Mouse (Mus musculus) liver (tissue): ENCODE measurements around the gene Miga1.
"Not testable (repeated sequence)": the region's sequence is repeated elsewhere in the genome, so short reads cannot be mapped to it uniquely, and the experiment has no call there.

Experiments
- DNase-seq: peaks from one replicate; pipeline ENCODE4 v3.0.0-alpha.2; 2020; ENCODE audit warnings: mixed read lengths

Gene Miga1

DNA sequence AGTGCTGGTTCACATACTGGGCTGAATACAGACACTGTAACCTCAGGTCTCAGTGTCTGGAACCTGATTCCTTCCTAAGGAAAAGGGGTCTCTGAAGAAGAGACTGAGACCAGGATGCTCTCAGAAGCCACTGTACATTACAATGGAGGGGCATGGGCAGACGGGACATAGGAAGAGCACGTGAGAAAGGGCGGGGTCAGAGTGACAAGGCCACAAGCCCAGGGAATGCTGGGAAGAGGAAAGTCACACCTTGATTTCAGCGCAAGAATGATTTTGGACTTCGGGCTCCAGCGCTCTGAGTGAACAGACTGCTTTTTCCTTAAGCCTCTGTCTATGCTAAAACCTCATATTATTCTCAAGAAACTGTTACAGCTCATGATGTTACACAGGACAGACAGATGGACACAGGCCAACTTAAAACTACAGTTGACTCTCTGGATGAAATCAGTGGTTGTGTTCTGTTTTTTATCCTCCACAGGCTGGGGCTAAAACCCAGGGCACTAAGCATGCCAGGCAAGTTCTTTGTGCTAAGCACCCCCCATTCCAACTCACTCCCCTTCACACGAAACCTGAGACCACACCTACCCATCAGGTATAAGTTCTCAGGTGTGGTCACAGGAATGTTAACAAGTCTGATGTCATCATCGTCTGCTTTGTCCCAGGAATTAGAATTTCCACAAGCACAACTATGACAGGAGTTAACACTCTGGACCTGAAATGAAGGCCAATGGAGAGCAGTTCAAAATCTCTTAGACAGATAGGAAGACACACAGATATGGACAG, 18.3 kb downstream of the Miga1 start:
- DNase-seq = no peak

DNA sequence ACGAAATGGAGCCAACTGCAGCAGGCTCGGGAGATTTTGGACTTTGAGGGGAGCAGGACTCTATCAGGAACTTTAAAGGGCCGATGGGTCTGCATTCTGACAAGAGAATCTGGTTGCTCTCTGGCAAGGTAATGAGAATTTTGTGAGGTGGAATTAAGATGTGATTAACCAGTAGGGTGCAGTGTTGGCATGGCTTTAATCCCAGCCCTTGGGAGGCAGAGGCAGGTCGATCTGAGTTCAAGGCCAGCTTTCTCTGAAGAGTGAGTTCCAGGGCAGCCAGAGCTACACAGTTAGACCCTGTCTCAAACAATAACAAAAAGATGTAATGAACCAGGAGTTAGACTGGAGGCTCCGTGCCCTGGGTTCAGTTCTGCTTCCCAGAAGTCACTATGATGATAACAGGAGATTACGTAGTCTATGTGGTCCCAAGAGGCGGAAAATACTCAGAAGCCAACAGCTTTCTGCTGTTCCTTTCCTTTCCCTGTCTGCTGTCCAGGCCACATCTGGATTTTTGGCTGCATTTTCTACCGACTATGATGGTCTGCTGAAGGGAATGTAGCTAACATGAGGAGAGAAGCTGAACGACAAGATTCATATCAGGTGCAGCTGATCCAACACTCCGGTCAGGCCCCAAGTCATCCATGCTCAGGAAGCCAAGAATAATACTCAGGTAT, 19.1 kb downstream of the Miga1 start:
- DNase-seq = no peak

DNA sequence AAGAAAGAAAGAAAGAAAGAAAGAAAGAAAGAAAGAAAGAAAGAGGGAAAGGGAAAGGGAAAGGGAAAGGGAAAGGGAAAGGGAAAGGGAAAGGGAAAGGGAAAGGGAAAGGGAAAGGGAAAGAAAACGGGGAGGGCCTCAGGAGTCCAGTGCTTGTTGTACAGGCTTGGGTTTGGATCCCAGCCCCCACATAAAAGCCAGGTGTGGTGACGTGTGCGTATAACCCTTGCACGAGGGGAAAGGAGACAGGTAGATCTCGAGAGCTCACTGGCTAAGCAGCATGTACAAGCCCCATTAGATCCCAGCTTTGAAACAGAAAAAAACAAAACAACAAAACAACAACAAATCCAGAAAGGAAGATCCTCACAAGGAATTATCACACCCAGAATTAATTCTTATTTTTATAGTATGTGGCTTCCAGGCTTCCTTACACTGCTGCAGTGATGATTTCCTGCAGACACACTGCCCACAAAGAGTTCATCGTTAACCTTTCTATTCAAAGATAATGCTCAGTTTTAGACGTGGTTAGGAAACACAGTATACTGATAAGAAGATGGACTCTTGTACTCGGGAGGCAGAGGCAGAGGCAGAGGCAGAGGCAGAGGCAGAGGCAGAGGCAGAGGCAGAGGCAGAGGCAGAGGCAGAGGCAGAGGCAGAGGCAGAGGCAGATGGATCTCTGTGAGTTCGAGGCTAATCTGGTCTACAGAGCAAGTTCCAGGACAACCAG, 23.6 kb downstream of the Miga1 start:
- not testable (repeated sequence) for DNase-seq

DNA sequence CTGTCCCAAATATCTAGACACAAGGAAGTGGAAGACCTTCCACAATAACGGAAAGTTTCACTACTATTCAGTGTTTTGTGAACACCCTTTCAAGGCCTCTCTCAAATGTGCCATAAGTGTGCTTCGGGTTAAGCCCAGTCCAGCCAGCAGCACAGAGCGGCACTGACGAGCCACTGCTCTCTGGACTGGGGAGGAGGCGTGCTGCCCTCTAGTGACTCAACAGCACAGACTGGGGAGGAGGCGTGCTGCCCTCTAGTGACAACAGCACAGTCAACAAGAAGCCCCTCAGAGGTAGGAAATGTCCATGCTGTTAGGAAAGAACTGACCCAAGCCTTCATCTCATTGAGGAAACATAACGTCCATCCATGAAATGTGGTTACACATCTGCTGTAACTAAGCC, 24.6 kb downstream of the Miga1 start:
- peak; percentile 85 for DNase-seq

DNA sequence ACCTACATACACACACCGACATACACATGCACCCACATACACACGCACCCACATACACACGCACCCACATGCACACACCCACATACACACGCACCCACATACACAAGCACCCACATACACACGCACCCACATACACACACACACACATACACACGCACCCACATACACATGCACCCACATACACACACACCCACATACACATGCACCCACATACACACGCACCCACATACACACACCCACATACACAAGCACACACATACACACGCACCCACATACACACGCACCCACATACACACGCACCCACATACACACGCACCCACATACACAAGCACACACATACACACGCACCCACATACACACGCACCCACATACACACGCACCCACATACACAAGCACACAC, 25.5 kb downstream of the Miga1 start:
- not testable (repeated sequence) for DNase-seq

DNA sequence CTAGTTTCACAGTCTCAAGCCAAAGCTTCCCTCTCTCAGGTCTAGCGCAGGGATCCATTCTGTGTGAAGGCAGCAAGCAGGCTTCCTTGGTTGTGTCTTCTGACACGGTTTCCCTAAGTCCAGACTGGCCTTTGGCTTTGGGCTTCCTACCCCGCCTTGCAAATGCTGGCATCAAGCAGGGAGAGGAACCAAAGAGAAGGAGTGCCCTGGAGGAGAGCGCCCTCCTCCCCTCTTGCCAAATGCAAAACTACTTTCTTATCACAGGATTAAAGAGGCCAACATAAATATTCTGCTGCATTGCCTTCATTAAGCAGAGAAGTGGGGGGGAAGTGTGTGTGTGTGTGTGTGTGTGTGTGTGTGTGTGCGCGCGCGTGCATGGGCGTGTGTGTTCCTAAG, 31.0 kb downstream of the Miga1 start:
- DNase-seq = no peak

DNA sequence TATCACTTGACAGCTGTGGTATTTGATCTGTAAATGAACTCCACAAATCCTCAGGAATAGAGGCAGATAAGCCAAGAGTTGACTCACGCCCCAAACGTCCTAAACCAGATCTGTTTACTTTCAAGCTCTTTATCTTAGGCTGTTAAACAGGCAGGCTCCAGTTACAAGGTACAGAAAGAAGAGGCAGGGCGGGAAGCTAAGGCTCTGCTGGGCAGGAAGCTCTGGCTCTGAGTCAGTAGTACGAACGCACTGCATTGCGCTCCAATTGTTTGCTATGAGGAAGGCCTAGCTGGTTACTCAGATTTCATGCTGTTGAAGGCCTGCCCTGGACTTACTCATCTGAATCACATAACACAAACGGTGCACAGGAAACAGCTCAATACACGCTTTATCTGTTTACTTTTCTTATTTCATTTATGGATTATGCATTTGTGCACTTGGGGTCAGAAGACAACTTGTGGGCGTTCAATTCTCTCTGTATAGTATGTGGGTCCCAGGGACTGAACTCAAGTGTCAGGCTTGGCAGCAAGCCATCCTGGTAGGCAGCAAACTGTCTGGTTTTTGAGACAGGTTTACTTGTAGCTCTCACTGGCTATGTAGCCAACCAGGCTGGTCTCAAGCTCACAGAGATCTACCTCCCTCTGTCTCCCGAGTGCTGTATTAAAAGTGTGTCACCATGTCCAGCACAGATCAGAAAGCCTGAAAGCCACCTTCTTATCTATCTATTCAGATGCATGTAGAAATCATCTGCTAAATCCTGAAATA, 31.5 kb downstream of the Miga1 start:
- DNase-seq = peak; percentile 36

DNA sequence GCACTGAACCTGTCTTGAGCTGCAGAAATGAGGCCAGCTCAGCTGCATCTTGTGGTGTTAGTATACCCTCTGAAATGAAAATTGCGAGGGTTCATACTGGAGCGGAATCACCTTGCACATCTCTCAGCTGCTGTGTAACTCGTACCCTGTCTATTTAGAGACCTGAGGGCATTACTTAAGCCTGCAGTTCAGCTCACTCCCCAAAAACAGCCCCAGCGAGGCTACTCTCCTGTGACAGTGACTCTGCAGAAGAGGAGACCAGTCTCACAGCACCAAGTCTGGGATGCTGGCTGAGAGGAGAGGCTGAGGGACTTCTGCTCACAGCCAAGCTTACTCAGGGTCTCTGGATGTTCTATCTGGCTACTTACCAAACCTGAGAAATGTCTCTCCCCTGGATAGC, 34.2 kb downstream of the Miga1 start:
- no peak for DNase-seq

DNA sequence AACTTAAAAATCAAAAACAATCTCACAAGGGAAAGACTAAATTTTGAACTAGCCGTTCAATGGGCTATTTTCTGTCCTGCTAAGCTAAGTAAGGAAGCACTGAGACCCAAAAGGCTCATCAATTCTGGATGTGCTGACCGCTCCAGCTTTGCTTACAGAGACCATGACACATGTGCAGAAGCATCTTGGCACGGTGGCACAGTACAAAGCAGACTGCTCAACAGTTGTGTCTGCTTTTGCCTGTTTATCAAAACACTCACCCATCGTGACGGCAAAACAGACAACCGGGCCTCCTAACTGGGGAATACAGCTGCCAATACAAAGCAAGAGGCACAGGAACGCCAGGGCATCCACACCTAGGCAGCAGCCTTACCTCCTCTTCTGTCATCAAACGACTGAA, 35.1 kb downstream of the Miga1 start:
- no peak for DNase-seq

DNA sequence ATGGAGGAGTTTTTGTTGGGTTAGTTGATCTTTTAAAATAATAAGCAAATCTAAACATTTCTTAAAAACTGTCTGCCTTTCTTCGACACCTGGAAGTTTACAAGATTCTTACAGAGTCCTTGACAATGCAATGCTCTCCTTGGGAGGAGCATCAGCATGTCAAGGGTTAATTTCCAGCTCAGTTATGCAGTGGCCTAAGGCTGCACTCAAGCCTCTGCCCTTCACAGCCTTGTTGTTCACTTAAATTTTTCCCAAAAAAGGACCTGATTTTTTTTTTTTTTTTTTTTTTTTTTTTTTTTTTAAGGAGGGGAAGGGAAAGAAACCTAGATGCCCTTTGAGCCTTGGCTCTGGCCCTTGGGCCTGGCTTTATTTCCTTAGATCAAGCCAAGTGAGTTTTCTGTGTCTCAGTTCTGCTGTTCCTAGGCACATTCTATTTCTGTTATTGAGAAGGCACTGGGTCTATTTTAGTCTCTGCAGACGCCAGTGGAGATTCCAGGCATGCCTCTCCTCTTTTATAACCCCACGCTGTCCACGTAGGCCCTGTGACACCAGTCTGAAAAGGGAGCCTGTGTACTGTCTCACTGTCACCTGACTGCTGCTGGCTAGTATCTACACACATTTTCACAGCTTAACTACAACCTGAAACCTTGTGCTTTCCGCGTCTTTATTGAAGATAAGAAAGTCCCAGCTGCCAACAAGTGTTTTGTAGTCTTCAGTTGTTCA, 36.0 kb downstream of the Miga1 start:
- DNase-seq = no peak

DNA sequence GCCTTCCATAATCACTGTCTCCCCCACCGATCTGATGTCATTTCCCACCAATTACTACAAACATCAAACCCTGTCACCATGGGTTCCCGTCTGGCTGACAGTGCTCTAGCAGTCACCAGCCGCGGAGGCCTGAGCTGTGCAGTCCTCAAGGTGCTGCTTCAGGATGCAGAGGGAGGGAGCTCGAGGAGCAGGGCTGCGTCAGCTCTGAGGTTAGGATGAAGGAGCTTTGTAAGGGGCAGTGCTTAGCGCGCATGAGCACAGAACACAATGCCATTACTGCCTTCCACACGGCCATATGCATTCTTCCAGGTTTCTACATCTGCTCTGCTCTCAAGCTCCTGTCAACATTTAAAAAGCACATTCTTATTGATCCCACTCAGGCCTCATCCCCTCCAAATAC, 37.2 kb downstream of the Miga1 start:
- no peak for DNase-seq

DNA sequence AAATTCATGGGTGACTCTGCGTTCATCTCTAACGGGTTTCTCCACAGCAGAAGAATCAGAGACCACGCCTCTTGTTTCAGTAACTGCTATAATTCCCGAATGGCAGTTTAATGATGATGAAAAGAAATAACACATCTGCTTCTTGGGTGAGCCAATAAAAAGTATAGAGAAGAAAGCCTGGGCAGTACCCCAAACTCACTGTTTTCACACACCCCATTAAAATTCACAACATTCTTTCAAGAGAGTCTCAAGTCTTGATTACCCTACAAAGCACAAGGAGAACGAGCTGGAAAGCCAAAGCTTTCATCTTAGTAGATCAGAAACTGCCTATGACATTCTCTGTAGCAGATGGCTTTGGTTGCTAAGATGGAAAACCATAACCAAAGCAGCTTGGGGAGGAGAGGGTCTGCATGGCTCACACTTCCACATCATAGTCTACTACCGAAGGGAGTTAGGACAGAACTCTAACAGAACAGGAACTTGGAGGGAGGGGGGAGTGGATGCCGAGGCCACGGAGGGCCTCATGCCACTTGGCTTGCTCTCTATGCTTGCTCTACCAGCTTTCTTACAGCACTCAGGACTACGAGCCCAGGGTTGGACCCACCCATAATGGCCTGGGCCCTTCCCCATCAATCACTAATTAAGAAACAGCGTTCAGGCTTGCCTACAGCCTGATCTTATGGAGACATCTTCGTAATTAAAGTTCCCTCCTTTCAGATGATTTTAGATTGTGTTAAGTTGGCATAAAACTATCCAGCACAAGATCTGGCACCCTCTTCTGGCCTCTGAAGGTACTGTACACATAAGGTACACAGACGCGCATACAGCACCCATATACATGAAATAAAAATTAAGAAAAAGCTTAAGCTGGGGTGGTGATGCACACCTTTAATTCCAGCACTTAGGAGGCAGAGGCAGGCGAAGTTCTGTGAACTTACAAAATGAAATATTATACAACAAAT, 39.5 kb downstream of the Miga1 start:
- no peak for DNase-seq

DNA sequence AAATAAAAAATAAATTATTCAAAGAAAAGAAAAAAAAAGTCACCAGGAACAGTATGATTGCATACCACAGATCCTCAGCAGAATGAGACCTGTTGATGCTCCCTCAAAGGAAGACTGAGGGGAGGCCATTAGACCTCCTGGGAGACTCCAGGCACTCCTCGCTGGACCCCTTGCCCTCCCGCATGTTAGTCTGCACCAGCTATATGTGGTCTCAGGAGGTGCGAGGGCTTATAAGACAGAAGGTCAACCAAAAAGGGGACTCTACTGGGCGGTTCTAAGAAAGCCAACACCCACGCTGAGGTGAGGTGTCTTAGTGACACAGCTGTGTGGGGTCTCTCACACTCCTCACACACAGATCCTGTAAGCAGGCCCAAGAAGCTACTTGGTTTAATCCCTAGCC, 44.3 kb downstream of the Miga1 start:
- no peak for DNase-seq

DNA sequence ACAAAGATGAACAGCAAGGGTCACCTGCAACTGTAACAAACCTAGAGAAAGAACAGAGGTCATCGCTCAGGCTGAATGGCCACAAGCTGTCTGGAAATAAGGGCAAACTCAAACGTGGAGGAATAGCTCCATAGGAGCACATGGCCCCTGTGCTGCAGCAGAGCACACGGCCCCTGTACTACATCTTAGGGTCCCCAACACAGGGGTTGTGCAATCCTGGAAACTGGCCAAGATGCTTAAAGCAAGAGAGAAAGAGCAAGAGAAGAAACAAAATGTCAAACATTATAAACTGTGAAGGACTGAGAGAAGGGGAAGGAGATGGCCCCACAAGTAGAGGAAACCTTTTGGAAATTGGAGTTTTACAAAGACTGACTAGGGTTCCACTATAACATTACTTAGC, 45.8 kb downstream of the Miga1 start:
- no peak for DNase-seq

DNA sequence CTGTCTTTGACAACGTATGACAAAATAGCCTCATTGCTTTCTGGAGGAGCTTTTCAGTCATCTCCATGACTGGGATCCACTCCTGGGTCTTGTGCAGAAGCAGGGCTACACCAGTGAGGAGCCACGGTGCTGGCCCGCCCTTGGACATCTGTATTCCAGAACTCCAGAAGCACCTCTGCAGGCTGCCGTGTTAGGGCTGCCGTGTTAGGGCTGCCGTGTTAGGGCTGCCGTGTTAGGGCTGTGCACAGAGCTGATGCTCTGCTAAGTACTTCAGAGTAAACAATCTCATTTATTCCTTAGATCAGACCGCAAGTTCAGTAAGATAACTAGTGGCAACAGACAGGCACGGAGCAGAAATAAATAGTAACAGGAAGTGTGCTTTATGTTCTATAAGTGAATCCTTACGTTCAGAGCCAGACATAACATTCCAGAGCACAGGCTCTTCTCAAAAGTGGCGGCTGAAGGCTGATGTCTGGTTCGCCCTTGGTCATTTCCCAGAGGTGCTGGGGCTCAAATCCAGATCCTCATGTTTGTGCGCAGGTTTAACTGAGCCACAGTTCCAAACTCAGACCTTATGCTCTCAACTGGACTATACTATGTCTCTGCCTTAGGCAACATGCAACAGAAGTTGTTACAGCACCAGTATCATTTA, 46.6 kb downstream of the Miga1 start:
- no peak for DNase-seq

DNA sequence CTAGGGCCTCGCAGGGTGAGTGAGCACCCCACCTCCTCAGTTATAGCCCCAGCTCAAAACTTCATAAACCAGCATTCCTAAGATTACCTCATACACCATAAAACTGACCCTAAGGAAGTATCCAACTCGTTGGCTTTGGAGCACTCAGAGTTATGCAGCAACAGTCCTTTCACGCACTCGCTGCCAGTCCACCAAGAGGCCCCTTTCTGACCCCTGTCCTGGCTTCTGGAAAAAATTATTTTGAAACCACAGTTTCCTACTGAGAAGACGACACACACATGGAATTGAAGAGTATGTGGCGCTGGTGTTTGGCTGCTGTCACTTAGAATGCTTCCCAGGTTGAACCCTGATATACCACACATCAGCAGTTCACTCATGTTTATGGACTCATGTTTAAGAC, 48.3 kb downstream of the Miga1 start:
- no peak for DNase-seq

DNA sequence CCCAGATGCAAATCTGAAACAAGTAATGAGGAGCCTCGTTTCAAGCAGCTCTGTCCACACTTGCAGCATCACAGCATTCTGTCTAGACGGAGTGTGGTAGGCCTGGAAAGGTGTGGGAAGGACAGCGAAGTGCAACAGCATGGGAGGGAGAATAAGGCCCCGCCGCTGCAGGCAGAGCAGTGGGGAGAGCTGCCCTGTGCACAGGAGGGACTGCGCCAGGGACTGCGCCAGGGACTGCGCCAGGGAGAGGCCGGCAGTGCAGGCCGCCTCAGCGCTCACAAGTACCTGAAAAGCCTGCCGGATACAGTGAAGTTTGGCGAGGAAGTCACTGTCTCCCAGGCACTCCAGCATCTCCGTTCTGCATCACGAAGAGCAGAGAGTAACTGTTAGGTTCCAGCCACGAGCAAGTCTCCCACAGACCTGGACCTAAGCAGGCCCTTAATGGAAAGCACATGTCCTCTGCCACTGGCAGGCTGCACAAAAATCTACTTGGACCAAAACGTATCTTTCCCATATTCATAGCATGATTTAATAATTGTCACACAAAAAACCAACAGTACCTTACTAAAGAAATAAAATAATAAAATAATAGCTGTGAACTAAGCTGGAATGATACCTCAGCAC, 49.9 kb downstream of the Miga1 start:
- no peak for DNase-seq

DNA sequence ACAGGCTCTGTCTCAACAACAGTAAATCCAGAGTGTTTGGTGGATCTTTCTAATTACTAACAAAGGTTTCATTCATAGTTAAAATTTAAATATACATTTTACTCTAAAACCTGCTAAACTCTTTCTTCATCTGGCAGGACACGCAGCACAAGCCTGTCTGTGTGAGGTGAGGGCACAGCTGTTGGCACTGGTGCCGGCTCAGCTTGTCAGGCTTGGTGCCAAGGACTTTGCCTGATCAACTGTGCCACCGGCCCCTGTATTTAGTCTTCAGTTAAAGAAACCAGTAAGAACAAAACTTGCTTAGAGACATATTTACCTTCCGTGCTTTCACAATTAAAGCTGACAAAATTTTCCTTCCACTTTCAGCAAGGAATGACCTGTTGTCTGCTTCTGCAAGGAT, 51.5 kb downstream of the Miga1 start:
- no peak for DNase-seq

DNA sequence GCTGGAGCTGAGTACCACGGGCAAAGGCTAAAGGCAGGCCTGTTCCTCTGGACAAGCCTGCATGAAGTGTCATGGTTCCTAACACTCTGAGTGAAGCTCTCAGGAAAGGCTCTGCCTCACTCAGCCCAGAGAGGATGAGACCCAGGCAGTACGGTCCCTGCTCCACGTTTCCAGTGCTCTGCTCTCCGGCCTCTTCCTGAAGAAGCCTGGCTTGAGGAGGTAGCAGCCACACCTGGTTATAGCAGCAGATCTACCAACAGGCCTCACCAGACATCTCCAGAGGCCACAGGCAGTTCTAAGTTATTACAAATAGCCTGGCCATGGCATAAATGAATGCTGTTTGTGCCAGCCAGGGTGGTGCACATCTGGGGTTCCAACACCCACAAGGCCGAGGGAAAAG, 51.9 kb downstream of the Miga1 start:
- DNase-seq = no peak

DNA sequence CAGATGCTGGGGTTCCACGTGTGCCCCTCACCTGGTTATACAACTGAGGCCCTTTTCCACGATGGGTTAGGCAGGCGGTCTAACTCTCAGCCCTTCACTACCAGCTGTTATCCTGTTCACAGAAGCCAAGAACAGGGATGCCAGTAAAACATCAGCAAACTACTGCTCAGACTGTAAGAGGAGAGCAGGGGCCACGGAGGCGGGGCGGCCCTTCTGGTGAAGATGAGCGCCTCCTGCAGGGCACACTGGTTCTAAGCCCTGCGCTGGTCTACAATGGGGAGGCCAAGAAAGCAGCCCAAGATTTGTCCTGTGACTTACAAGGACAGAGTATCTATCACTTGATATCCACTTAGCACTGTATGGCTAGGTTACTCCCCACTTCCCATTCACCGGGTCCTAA, 52.4 kb downstream of the Miga1 start:
- DNase-seq = no peak
